Mouse (Mus musculus): ENCODE data around the gene Trp63. TPM values are rescaled to one million over a fixed set of nuclear protein-coding genes. Genes with fewer than 3 reads are reported as not detected.
A peak's percentile ranks its signal among the peaks of the same experiment; 100 is the strongest.

Trp63 gene
- polyA plus RNA-seq, 1 experiment from 2014 or later = 0.35 TPM

DNA sequence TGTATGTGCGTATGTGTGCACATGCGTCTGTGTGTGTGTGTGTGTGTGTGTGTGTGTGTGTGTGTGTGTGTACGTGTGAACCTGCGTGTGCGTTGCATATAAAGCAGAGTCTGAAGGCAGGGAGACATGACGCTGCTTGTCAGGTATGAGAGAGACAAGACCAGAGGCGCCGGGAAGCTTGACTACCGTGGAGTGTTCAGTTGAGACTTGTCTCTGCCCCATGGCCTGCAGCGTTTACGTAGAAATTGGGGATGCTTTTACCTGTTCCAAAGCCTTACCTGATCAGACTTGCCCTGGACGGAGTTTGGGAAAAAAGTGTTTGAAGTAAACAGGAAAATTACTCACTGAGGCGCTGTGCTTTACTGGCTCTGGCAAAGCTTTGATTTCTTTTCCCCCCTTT, 160.1 kb downstream of the Trp63 start:
- 91% methylated on average over 13 of the region's 13 CpGs for WGBS
- Histone ChIP-seq H3K9ac (no peak overlapping the region), H3K27ac (no peak overlapping the region)

DNA sequence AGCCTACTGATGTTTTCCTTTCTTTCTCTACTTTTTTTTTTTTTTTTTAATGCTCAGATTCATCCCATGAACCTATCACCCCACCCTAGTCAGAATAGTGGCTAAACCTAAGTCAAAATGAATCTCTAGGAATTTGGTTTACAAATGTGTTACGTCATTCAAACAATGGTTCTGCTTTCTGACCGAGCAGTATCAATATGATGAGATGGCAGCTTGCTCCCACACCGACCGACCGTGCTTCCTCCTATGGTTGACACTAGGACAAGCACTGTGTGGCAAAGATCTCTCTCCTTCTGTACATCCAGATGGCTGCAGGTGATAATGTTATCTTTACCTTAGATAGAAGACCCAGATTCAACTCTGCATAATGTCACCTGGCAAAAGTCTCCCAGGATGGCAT, 163.0 kb downstream of the Trp63 start:
- 86% methylated on average over 5 of the region's 5 CpGs for WGBS
- no peaks in the 10 kb centered on the region for H3K27me3 ChIP-seq (replicated peaks)
- H3K27ac ChIP-seq = no peak overlapping the region
- no peaks in the 10 kb centered on the region for H3K4me1 ChIP-seq (replicated peaks)
- H3K4me2 ChIP-seq (replicated peaks) = no peak overlapping the region
- no peak overlapping the region for H3K9ac ChIP-seq
- no peak overlapping the region for H3K4me3 ChIP-seq (replicated peaks)
- H3K36me3 ChIP-seq = no peaks in the 10 kb centered on the region
- ATAC-seq = no peak
- no peaks in the 10 kb centered on the region for H3K9me3 ChIP-seq

More for the DNA sequence above, 160.1 kb downstream of the Trp63 start:
- no peaks in the 10 kb centered on the region for H3K27me3 ChIP-seq (replicated peaks)
- no peaks in the 10 kb centered on the region for H3K9me3 ChIP-seq
- no peak overlapping the region for H3K4me3 ChIP-seq (replicated peaks)
- no peaks in the 10 kb centered on the region for H3K36me3 ChIP-seq
- H3K4me1 ChIP-seq (replicated peaks) = no peaks in the 10 kb centered on the region
- H3K4me2 ChIP-seq (replicated peaks) = no peak overlapping the region
- ATAC-seq = no peak

DNA sequence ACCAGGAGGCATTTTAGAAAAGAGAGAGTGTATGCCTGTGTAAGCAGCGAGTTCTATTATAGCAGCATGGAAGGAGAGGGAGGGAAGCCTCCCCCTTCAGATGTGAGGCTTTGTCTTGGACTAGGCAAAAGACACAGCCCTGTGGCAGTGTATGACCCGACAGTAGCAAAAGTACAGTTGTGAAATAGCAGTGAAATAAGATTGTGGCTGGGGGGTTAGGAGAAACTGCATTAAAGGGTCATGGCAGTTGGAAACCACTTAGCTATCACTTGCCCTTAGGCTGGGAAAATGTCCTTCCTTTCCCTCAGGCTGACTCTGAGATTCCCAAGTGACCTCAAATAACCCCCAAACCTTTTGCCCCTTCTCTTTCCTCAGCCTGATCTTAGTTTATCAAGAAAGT, 164.9 kb downstream of the Trp63 start:
- Histone ChIP-seq H3K27ac (no peak overlapping the region), H3K4me2 (replicated peaks) (no peak overlapping the region), H3K27me3 (replicated peaks) (no peaks in the 10 kb centered on the region), H3K4me3 (replicated peaks) (no peak overlapping the region), H3K4me1 (replicated peaks) (no peaks in the 10 kb centered on the region), H3K36me3 (no peaks in the 10 kb centered on the region), H3K9me3 (no peaks in the 10 kb centered on the region), H3K9ac (no peak overlapping the region)
- no peak for ATAC-seq
- 73% methylated on average over 2 of the region's 2 CpGs for WGBS

DNA sequence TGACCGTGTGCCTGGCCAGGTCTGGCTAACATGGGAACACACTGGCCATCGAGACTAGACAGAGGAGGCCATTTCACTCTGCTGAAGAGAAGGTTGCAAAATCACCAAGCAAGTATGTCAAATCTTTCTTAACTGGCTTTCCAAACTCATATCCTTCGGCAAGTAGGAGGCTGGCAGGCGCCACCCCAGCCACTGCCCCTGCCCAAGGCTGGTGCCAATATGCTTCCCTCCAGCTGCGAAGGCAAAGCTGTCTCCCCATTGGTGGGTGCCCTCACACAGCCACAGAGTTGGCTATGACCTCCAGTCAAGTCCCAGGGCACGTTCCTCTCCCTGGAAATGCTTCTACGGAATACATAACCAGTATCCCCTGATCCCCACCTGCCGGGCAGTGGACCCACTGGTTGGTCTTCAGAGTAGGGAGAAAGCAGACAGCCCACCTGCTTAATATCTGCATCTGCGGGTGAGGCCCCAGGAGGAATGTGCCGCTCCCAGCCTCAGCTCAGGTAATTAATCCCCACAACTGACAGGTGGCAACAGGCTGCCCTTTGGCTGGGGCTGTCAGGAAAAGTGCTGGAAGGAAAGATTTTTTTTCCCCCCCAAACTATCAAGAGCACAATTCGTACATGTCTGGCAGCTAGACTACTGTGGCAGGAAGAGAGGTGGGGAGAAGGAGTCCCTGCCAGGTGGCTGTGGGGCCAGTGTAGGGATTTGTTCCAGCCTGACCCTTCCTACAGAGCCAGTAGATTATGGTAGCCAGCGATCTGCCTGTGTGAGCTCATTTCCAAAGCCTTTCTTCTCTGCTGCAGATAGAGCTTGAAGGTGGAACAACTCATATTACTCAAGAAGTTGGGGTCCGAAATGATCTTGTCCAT, 166.3 kb downstream of the Trp63 start:
- H3K27me3 ChIP-seq (replicated peaks) = no peaks in the 10 kb centered on the region
- 58% methylated on average over 13 of the region's 13 CpGs for WGBS
- H3K9me3 ChIP-seq = no peaks in the 10 kb centered on the region
- peak; percentile 86 for ATAC-seq
- H3K36me3 ChIP-seq = no peaks in the 10 kb centered on the region
- no peaks in the 10 kb centered on the region for H3K4me1 ChIP-seq (replicated peaks)
- H3K9ac ChIP-seq = no peak overlapping the region
- H3K4me2 ChIP-seq (replicated peaks) = peak overlapping the region; percentile 17; the same call in 1 of the 2 replicates
- no peak overlapping the region for H3K27ac ChIP-seq
- H3K4me3 ChIP-seq (replicated peaks) = no peak overlapping the region

DNA sequence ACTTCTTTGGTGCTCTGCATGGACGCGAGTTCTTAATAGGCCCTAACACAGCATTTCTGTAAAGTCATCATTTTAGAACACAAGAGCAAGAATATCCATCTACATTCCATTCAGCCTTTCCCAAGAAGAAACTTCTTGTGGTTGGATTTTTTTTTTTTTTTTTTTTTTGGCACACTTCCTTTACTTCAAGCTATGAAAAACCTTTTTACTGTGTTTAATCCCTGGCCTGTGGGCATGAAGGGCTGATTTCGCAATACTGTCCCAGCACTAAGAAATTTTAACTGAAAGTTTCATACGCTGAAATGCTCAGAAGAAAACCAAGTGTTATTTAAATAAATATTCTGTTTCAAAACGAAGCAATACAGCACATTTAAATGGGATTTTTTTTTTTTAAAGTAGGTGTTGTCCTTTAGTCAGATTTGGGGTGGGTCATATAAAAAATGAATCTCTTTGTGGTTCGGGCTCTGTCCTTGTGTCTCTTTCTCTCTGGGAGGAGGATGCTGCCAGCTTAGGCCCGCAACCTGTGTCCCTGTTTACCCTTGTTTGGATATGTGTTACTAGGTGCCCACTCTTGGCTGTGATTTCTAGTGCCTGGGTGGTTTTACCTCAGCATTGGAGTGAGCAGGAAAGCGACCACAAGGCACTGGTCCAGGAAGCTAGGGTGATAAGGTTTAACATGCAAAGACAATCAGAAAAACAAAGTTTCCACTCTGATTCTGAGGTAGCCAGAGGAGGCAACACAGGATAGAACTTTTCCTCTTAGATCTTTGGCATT, 177.4 kb downstream of the Trp63 start:
- no peak for ATAC-seq
- no peak overlapping the region for H3K4me2 ChIP-seq (replicated peaks)
- no peaks in the 10 kb centered on the region for H3K27me3 ChIP-seq (replicated peaks)
- 87% methylated on average over 8 of the region's 8 CpGs for WGBS
- no peaks in the 10 kb centered on the region for H3K4me1 ChIP-seq (replicated peaks)
- no peak overlapping the region for H3K27ac ChIP-seq
- no peaks in the 10 kb centered on the region for H3K9me3 ChIP-seq
- no peaks in the 10 kb centered on the region for H3K36me3 ChIP-seq
- no peak overlapping the region for H3K9ac ChIP-seq
- no peak overlapping the region for H3K4me3 ChIP-seq (replicated peaks)

DNA sequence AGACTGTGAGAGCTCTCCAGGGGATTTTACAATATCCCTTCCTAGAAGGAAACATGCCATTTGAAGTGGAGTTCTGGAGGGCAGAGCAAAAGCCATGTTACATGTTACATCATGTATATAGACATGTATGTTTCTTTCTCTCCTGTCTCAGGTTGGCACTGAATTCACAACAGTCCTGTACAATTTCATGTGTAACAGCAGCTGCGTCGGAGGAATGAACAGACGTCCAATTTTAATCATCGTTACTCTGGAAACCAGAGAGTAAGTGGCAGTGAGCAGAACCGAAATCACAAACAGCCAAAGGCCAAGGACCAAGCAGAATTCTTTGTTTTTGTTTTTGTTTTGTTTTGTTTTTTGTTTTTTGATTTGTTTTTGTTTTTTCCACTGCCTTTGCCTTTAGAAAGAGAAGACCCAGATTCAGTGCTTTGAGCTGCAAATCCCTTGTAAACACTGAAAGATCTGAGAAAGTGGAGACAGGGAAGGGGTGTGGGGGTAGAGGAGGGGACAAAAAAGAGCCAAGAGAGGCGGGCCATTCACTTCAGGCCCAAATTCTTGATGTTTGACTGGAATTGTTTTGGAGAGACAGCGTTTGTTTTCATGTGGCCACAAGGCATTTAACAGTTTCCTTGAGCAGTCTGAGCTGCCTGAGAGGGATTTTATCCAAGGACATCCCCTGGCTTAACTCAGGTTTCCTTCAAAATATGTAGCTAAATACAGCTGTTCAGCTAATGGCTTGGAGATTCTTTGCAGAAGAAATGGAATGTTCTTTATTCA, 181.7 kb downstream of the Trp63 start:
- no peak overlapping the region for H3K9ac ChIP-seq
- no peak overlapping the region for H3K4me3 ChIP-seq (replicated peaks)
- no peak for ATAC-seq
- H3K4me2 ChIP-seq (replicated peaks) = no peak overlapping the region
- H3K36me3 ChIP-seq = no peaks in the 10 kb centered on the region
- no peak overlapping the region for H3K27ac ChIP-seq
- H3K4me1 ChIP-seq (replicated peaks) = no peaks in the 10 kb centered on the region
- H3K27me3 ChIP-seq (replicated peaks) = no peaks in the 10 kb centered on the region
- H3K9me3 ChIP-seq = no peaks in the 10 kb centered on the region
- WGBS = 59% methylated on average over 7 of the region's 7 CpGs

DNA sequence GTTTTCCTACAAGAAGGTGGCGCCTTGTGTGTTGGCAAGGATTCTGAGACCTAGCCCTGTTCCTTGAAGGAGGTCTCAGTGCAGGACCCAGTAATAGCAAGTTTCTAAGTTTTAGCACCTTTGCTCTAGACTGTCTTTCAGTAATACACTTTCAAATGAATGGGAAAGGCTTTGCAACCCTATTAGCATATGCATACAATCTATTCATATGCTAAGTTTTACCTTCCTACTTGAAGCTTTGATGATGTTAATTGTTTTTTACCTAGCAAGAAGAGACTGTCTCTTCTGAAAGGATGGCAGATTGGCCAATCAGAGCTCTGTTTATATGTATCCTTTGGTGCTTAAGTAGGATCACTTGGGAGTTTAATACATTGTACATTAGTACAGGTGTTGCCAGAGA, 187.9 kb downstream of the Trp63 start:
- Histone ChIP-seq H3K36me3 (no peaks in the 10 kb centered on the region), H3K4me1 (replicated peaks) (no peaks in the 10 kb centered on the region), H3K9me3 (no peaks in the 10 kb centered on the region), H3K4me2 (replicated peaks) (no peak overlapping the region), H3K9ac (no peak overlapping the region), H3K27me3 (replicated peaks) (no peaks in the 10 kb centered on the region), H3K4me3 (replicated peaks) (no peak overlapping the region), H3K27ac (no peak overlapping the region)
- no peak for ATAC-seq
- WGBS = 89% methylated on average over 1 of the region's 1 CpGs

DNA sequence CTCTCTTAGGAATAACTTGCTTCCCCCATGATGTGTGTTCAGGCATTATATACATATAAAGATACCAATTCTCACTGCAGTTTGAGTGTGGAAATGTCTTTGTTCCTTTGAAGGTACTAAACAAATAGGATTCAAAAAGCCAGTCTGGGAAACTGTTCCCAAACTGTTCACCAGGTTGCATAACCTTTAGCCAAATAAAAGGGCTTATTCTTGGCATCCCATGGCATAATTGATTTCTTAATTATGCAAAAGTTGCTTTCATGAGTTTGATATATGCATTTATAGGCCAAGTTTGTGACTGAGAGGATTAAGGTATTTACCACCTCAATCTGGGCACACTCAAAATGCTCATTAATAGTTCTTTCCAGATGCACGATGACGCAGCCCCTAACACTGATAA, 192.1 kb downstream of the Trp63 start:
- Histone ChIP-seq H3K27me3 (replicated peaks) (no peaks in the 10 kb centered on the region), H3K27ac (no peak overlapping the region), H3K4me1 (replicated peaks) (no peaks in the 10 kb centered on the region), H3K36me3 (no peaks in the 10 kb centered on the region), H3K9me3 (no peaks in the 10 kb centered on the region), H3K9ac (no peak overlapping the region), H3K4me3 (replicated peaks) (no peak overlapping the region), H3K4me2 (replicated peaks) (no peak overlapping the region)
- 93% methylated on average over 2 of the region's 2 CpGs for WGBS
- ATAC-seq = no peak

DNA sequence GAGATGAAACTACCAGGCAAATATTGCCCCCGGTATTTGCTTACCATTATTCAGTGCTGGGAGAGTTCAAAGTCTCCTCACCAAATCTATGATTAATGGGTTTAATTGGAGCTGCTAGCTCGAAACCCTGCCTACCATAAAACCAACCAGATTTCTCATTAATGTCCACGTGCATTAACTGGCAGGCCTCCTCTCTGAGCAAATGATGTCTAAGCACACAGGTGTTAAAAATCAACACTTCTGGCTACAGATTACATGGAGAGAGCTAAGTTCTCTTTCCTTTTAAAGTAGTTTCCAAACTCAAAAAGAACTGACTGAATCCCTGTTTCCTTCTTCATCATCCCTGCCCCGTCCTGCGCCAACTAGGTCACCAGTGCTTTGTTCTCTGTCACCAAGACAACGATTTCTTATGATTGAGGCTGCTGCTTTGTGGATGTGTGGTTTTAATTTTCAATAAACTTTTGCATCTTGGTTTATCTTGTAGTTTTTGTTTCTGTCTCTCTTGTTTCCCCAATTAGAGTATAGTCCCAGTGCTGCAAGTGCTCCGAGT, 193.9 kb downstream of the Trp63 start:
- ATAC-seq = no peak
- WGBS = 69% methylated on average over 7 of the region's 7 CpGs

DNA sequence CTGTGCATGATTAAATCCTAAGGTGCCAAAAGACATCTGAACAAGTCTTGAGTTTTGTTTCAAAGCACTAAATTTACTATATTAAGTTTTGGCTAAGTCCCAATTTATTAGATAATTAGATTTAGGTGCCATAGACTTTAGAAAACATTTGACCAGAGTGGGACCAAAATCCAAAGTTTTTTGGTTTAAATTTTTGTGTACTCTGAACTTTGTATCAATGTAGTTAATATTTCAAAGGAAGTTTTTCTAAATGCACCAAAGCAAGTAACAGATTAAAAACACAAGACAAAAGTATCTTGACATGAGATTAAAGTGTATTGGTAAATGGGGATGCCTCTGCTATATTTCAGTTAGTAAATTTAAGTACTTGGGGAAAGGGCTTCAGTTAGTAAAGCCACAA, 194.6 kb downstream of the Trp63 start:
- no peak for ATAC-seq
- Histone ChIP-seq H3K4me3 (replicated peaks) (no peak overlapping the region), H3K36me3 (no peaks in the 10 kb centered on the region), H3K9ac (no peak overlapping the region), H3K4me2 (replicated peaks) (no peak overlapping the region), H3K27ac (no peak overlapping the region), H3K27me3 (replicated peaks) (no peaks in the 10 kb centered on the region), H3K4me1 (replicated peaks) (no peaks in the 10 kb centered on the region), H3K9me3 (no peaks in the 10 kb centered on the region)

More for the DNA sequence above, 193.9 kb downstream of the Trp63 start:
- Histone ChIP-seq H3K4me3 (replicated peaks) (no peak overlapping the region), H3K27me3 (replicated peaks) (no peaks in the 10 kb centered on the region), H3K4me1 (replicated peaks) (no peaks in the 10 kb centered on the region), H3K27ac (no peak overlapping the region), H3K4me2 (replicated peaks) (no peak overlapping the region), H3K9ac (no peak overlapping the region), H3K9me3 (no peaks in the 10 kb centered on the region), H3K36me3 (no peaks in the 10 kb centered on the region)

DNA sequence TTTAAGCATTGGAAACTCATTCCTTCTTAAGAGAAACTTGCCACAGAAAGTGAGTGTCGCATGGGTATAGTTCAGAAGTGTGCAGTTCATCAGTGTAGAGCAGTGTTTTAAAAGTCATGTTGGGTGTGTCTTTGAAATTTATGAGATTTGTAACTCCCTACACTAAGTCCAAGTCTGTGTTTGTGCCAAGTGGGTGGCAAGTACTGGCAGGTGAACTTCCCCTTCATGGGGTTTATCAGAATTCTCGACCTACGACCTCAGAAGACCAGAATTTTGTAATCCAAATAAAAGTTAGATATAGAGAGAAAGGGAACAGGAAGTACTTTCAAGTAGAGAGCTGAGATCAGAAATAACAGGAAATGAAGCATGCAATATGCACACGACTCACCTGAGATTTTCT, 215.5 kb downstream of the Trp63 start:
- H3K4me3 ChIP-seq (replicated peaks) = no peak overlapping the region
- ATAC-seq = no peak

DNA sequence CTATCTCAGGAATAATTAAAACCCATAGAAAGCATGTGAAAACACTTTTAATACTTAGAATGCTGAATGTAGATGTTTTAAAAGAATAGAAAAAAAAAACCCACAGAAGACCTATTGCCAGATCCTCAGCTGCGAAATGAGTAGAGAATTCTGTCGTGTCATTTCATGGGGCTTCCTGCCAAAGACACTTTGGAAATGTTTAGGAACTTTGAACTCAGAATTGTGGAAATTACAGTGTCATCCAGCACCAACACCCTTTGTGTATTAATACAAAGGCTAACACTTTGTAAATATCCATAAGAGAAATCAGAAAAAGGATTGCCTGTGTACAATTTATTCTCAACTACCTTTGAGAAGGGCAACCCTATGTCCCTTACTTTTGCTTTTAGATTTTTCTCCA, 216.1 kb downstream of the Trp63 start:
- Histone ChIP-seq H3K9ac (no peak overlapping the region), H3K36me3 (no peaks in the 10 kb centered on the region), H3K4me1 (replicated peaks) (no peaks in the 10 kb centered on the region), H3K4me3 (replicated peaks) (no peak overlapping the region), H3K27me3 (replicated peaks) (no peaks in the 10 kb centered on the region), H3K27ac (no peak overlapping the region), H3K4me2 (replicated peaks) (no peak overlapping the region), H3K9me3 (no peaks in the 10 kb centered on the region)
- WGBS = 72% methylated on average over 2 of the region's 2 CpGs
- no peak for ATAC-seq

More for the DNA sequence above, 215.5 kb downstream of the Trp63 start:
- Histone ChIP-seq H3K27me3 (replicated peaks) (no peaks in the 10 kb centered on the region), H3K36me3 (no peaks in the 10 kb centered on the region), H3K27ac (no peak overlapping the region), H3K9ac (no peak overlapping the region), H3K4me2 (replicated peaks) (no peak overlapping the region), H3K4me1 (replicated peaks) (no peaks in the 10 kb centered on the region), H3K9me3 (no peaks in the 10 kb centered on the region)
- 77% methylated on average over 4 of the region's 4 CpGs for WGBS
